Mouse (Mus musculus): ENCODE data around the gene Nek9. TPM values are rescaled to one million over a fixed set of nuclear protein-coding genes. Genes with fewer than 3 reads are reported as not detected.
"Not testable (repeated sequence)": the region's sequence is repeated elsewhere in the genome, so short reads cannot be mapped to it uniquely, and the experiment has no call there.

The Nek9 gene
- polyA plus RNA-seq, 1 experiment from 2014 or later: 23.0 TPM

DNA sequence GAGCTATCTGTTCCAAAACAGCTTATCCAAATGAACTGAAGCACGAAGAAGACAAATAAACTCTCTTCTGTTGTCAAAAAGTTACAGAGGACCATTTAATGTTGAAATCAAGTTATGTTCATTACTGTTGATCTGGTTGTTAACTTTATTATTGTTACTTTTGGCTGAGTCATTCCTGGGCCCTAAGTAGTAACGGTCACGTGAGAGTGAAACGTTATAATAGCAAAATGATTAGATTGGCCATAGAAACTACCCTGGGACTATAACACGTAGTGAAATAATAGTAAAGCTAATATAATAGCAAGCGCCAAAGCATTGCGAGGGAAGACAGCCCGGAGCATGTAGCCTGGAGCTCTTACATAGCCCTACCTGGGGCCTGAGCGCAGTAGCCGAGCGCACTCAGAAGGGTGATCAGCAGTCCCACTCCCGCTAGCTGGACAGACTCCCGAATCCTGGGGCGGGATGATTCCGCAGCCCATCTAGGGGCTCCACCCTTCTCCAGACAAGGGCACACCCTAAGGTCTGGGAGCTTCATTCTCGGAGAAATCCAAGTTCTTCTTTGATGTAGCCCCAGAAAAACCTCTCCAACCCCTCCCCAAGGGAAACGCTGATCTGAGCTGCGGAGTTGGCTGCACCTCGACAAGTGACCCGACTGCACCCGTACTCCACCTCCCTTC, 51.2 kb downstream of the Nek9 start, which contains the start of gene Acyp1:
Acyp1 (minus strand) TSS at position 630 of the 677 bp plus-strand sequence.
- ATAC-seq (replicated peaks; ENCODE audit: low FRiP score): peak; percentile 72

GRCm38 (mm10) chr12:85286941-85287340, 52.2 kb downstream of the Nek9 start:
- Histone ChIP-seq H3K4me2 (no peak overlapping the region), H3K9me3 (replicated peaks) (no peaks in the 10 kb centered on the region), H3K36me3 (no peaks in the 10 kb centered on the region), H3K9ac (no peak overlapping the region), H3K27me3 (peaks cover 4% of the 10 kb centered on the region; the same call in 1 of the 2 replicates), H3K4me3 (replicated peaks) (no peak overlapping the region), H3K4me1 (peaks cover 28% of the 10 kb centered on the region), H3K27ac (no peak overlapping the region)
- no peak for ATAC-seq (replicated peaks; ENCODE audit: low FRiP score)
- WGBS: 23% methylated on average over 2 of the region's 5 CpGs

More for the DNA sequence above, 51.2 kb downstream of the Nek9 start, which contains the start of gene Acyp1:
- Histone ChIP-seq H3K4me3 (replicated peaks) (peak within 1 kb of the TSS; percentile 59), H3K4me2 (peak within 1 kb of the TSS; percentile 85), H3K9ac (peak within 1 kb of the TSS; percentile 57), H3K27me3 (peaks cover 4% of the 10 kb centered on the region; the same call in 1 of the 2 replicates), H3K9me3 (replicated peaks) (no peaks in the 10 kb centered on the region), H3K36me3 (no peaks in the 10 kb centered on the region), H3K27ac (peak within 1 kb of the TSS; percentile 78), H3K4me1 (peaks cover 28% of the 10 kb centered on the region)
- 6% methylated on average over 21 of the region's 21 CpGs for WGBS

GRCm38 (mm10) chr12:85284996-85285395, 54.2 kb downstream of the Nek9 start:
- H3K27ac ChIP-seq: no peak overlapping the region
- no peak overlapping the region for H3K9ac ChIP-seq
- no peak overlapping the region for H3K4me3 ChIP-seq (replicated peaks)
- H3K4me1 ChIP-seq: peaks cover 19% of the 10 kb centered on the region
- H3K36me3 ChIP-seq: no peaks in the 10 kb centered on the region
- 90% methylated on average over 4 of the region's 4 CpGs for WGBS
- no peak for ATAC-seq (replicated peaks; ENCODE audit: low FRiP score)
- peaks cover 4% of the 10 kb centered on the region; the same call in 1 of the 2 replicates for H3K27me3 ChIP-seq
- H3K9me3 ChIP-seq (replicated peaks): no peaks in the 10 kb centered on the region
- H3K4me2 ChIP-seq: no peak overlapping the region

- Histone ChIP-seq H3K9me3 (replicated peaks) (no peaks in the 10 kb centered on the region), H3K9ac (no peak overlapping the region), H3K4me1 (peaks cover 17% of the 10 kb centered on the region), H3K4me2 (no peak overlapping the region), H3K27me3 (no peaks in the 10 kb centered on the region), H3K4me3 (replicated peaks) (no peak overlapping the region), H3K27ac (no peak overlapping the region), H3K36me3 (no peaks in the 10 kb centered on the region)
- 75% methylated on average over 8 of the region's 8 CpGs for WGBS
- ATAC-seq (replicated peaks; ENCODE audit: low FRiP score): no peak
Measured at GRCm38 (mm10) chr12:85284331-85284730, 54.8 kb downstream of the Nek9 start.

GRCm38 (mm10) chr12:85281756-85282155, 57.4 kb downstream of the Nek9 start:
- H3K4me3 ChIP-seq (replicated peaks); H3K9ac ChIP-seq; H3K9me3 ChIP-seq (replicated peaks); H3K27ac ChIP-seq; H3K4me1 ChIP-seq; ATAC-seq (replicated peaks; ENCODE audit: low FRiP score); H3K36me3 ChIP-seq; H3K4me2 ChIP-seq; H3K27me3 ChIP-seq: not testable (repeated sequence)
- 87% methylated on average over 2 of the region's 4 CpGs for WGBS

- 70% methylated on average over 12 of the region's 12 CpGs for WGBS
- H3K27ac ChIP-seq: no peak overlapping the region
- H3K9me3 ChIP-seq (replicated peaks): no peaks in the 10 kb centered on the region
- H3K4me3 ChIP-seq (replicated peaks): peak overlapping the region; percentile 60
- peaks cover 4% of the 10 kb centered on the region for H3K36me3 ChIP-seq
- no peaks in the 10 kb centered on the region for H3K27me3 ChIP-seq
- peaks cover 5% of the 10 kb centered on the region for H3K4me1 ChIP-seq
- H3K4me2 ChIP-seq: peak overlapping the region; percentile 80
- no peak overlapping the region for H3K9ac ChIP-seq
- ATAC-seq (replicated peaks; ENCODE audit: low FRiP score): no peak
Measured at GRCm38 (mm10) chr12:85280845-85281651, 58.1 kb downstream of the Nek9 start.

- Histone ChIP-seq H3K27me3 (no peaks in the 10 kb centered on the region), H3K9me3 (replicated peaks) (no peaks in the 10 kb centered on the region), H3K36me3 (peaks cover 4% of the 10 kb centered on the region), H3K4me2 (peak overlapping the region; percentile 80), H3K4me3 (replicated peaks) (peak overlapping the region; percentile 60), H3K27ac (peak overlapping the region; percentile 77), H3K9ac (peak overlapping the region; percentile 63), H3K4me1 (peaks cover 5% of the 10 kb centered on the region)
- under 1% methylated on average over 31 of the region's 31 CpGs for WGBS
- ATAC-seq (replicated peaks; ENCODE audit: low FRiP score): peak; percentile 97
Measured at GRCm38 (mm10) chr12:85280105-85280844, 58.9 kb downstream of the Nek9 start.

GRCm38 (mm10) chr12:85279396-85280080, 59.6 kb downstream of the Nek9 start:
- ATAC-seq (replicated peaks; ENCODE audit: low FRiP score): peak; percentile 47
- Histone ChIP-seq H3K27me3 (no peaks in the 10 kb centered on the region), H3K9me3 (replicated peaks) (no peaks in the 10 kb centered on the region), H3K4me1 (peaks cover 5% of the 10 kb centered on the region), H3K27ac (peak overlapping the region; percentile 77), H3K4me3 (replicated peaks) (peak overlapping the region; percentile 60), H3K4me2 (peak overlapping the region; percentile 80), H3K36me3 (peaks cover 9% of the 10 kb centered on the region), H3K9ac (peak overlapping the region; percentile 63)
- 6% methylated on average over 10 of the region's 10 CpGs for WGBS

DNA sequence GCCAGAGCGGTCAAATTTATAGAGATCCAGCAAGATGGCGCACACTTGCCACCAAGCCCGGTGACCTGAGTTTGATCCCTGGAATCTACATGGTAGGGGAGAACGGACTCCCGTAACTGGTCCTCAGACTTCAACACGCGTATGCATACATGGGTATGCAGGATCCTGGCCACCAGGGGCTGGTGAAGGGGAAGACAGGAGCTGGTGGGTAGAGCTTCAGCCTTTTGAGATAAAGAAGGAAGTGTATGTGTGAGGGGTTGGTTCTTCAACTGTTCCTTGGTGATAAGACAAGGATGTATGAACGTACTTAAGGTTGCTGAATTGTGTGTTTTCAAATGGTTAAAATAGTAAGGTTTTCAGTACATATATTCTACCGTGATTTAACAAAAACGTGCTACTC, 60.2 kb downstream of the Nek9 start:
- no peak overlapping the region for H3K4me3 ChIP-seq (replicated peaks)
- no peak overlapping the region for H3K4me2 ChIP-seq
- H3K36me3 ChIP-seq: peaks cover 11% of the 10 kb centered on the region
- 96% methylated on average over 10 of the region's 10 CpGs for WGBS
- H3K9me3 ChIP-seq (replicated peaks): no peaks in the 10 kb centered on the region
- no peaks in the 10 kb centered on the region for H3K27me3 ChIP-seq
- no peak overlapping the region for H3K27ac ChIP-seq
- peaks cover 5% of the 10 kb centered on the region for H3K4me1 ChIP-seq
- no peak for ATAC-seq (replicated peaks; ENCODE audit: low FRiP score)
- no peak overlapping the region for H3K9ac ChIP-seq

GRCm38 (mm10) chr12:85276273-85276672, 62.9 kb downstream of the Nek9 start:
- Histone ChIP-seq H3K27me3 (no peaks in the 10 kb centered on the region), H3K4me3 (replicated peaks) (no peak overlapping the region), H3K36me3 (peaks cover 11% of the 10 kb centered on the region), H3K9ac (no peak overlapping the region), H3K4me2 (no peak overlapping the region), H3K27ac (no peak overlapping the region), H3K9me3 (replicated peaks) (no peaks in the 10 kb centered on the region), H3K4me1 (peaks cover 14% of the 10 kb centered on the region)
- WGBS: 55% methylated on average over 5 of the region's 5 CpGs
- no peak for ATAC-seq (replicated peaks; ENCODE audit: low FRiP score)

DNA sequence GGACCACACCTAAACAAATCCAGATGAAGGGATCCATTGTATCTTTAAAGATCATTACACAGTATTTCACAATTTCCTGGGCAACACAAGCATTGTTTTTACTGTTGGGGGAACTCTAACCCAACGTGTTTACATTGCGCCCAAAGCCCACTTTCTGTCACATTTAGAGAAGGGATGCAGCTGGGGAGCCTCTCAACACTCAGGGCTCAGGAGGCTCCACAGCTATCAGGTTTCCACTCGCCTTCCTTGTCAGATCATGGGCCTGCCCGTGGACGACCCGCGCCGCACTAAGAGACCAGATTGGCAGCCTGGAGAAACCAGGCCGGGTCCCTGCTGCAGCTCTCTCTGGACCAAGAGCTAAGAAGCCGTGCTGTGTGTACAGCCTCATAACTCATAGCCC, 65.7 kb downstream of the Nek9 start:
- peak; percentile 79 for ATAC-seq (replicated peaks; ENCODE audit: low FRiP score)
- peak overlapping the region; percentile 79 for H3K27ac ChIP-seq
- WGBS: 24% methylated on average over 10 of the region's 10 CpGs

More for the DNA sequence above, 65.7 kb downstream of the Nek9 start:
- no peak overlapping the region for H3K4me2 ChIP-seq
- H3K27me3 ChIP-seq: no peaks in the 10 kb centered on the region
- H3K4me3 ChIP-seq (replicated peaks): no peak overlapping the region
- H3K9me3 ChIP-seq (replicated peaks): no peaks in the 10 kb centered on the region
- peaks cover 11% of the 10 kb centered on the region for H3K36me3 ChIP-seq
- no peak overlapping the region for H3K9ac ChIP-seq
- peaks cover 21% of the 10 kb centered on the region for H3K4me1 ChIP-seq

Measured in kidney, embryonic 15.5 days (tissue).